Mouse (Mus musculus): ENCODE measurements around the gene Tigd3.

- TF ChIP-seq MAZ (IDR thresholded peaks at IDR 0.05; ENCODE audit: low read depth, low read length) (peak; percentile 87), CTCF (IDR thresholded peaks at IDR 0.05 in 2 of 3, conservative IDR thresholded peaks at IDR 0.05 in 1 of 3; ENCODE audit: control insufficient read depth in 1 of 3, insufficient read depth in 1 of 3, low read depth in 2 of 3, low read length in 3 of 3, poor library complexity in 1 of 3, severe bottlenecking in 1 of 3) (no peak), RAD21 (IDR thresholded peaks at IDR 0.05; ENCODE audit: low read depth, low read length) (no peak), MXI1 (IDR thresholded peaks at IDR 0.05; ENCODE audit: low read depth, low read length) (peak; percentile 97), USF1 (IDR thresholded peaks at IDR 0.05; ENCODE audit: low read depth, low read length) (peak; percentile 75), ZMIZ1 (IDR thresholded peaks at IDR 0.05; ENCODE audit: low read depth, low read length) (no peak; the same call in 1 of the 2 replicates), EP300 (IDR thresholded peaks at IDR 0.05; ENCODE audit: low read depth in 1 of 2, low read length in 2 of 2) (peak; percentile 89), POLR2A (IDR thresholded peaks at IDR 0.05; ENCODE audit: control insufficient read depth in 1 of 2, insufficient read depth in 1 of 2, low read depth in 1 of 2, low read length in 2 of 2, poor library complexity in 1 of 2) (peak; percentile 17 to 53; a peak in 2 of 4 replicates)
These were observed 28.4 kb upstream of the Tigd3 start for GRCm38 (mm10) chr19:5922119-5922942.

Data from MEL (cell line).